Mouse (Mus musculus): ENCODE results near the gene Wdr17. TPM values are rescaled to one million over a fixed set of nuclear protein-coding genes. Genes with fewer than 3 reads are reported as not detected.

Gene Wdr17
- polyA plus RNA-seq (2015; fragmentation: Nextera tagmentation; extraction: Ambion mirVana), result 0.05 TPM in 2 replicates

- H3K36me3 ChIP-seq, result no peaks in the 10 kb centered on the region
- no peak within 1 kb of the TSS for H3K9ac ChIP-seq
- ATAC-seq (ENCODE audit: low read depth), result no peak
- 61% methylated on average over 9 of the region's 9 CpGs for WGBS (ENCODE audit: insufficient replicate concordance)
- H3K27me3 ChIP-seq, result no peaks in the 10 kb centered on the region
- no peak for DNase-seq
- no peaks in the 10 kb centered on the region for H3K9me3 ChIP-seq (replicated peaks)
- no peak within 1 kb of the TSS for H3K27ac ChIP-seq
- no peaks in the 10 kb centered on the region for H3K4me1 ChIP-seq (replicated peaks)
- no peak within 1 kb of the TSS for H3K4me3 ChIP-seq (replicated peaks)
- no peak within 1 kb of the TSS for H3K4me2 ChIP-seq
Observed at GRCm38 (mm10) chr8:54886987-54887785, at the start of gene Wdr17. Wdr17 (minus strand) TSS chr8:54887184.

- Histone ChIP-seq H3K4me1 (replicated peaks) (no peaks in the 10 kb centered on the region), H3K4me2 (no peak overlapping the region), H3K36me3 (no peaks in the 10 kb centered on the region), H3K27ac (no peak overlapping the region), H3K9ac (no peak overlapping the region), H3K4me3 (replicated peaks) (no peak overlapping the region), H3K9me3 (replicated peaks) (no peaks in the 10 kb centered on the region), H3K27me3 (no peaks in the 10 kb centered on the region)
- 62% methylated on average over 2 of the region's 2 CpGs for WGBS (ENCODE audit: insufficient replicate concordance)
- ATAC-seq (ENCODE audit: low read depth) (no peak), DNase-seq (no peak)
Observed at GRCm38 (mm10) chr8:54932306-54932705, 45.3 kb upstream of the Wdr17 start.

- no peaks in the 10 kb centered on the region for H3K4me1 ChIP-seq (replicated peaks)
- no peaks in the 10 kb centered on the region for H3K27me3 ChIP-seq
- H3K36me3 ChIP-seq, result no peaks in the 10 kb centered on the region
- H3K27ac ChIP-seq, result no peak overlapping the region
- ATAC-seq (ENCODE audit: low read depth) (no peak), DNase-seq (no peak)
- WGBS (ENCODE audit: insufficient replicate concordance), result 54% methylated on average over 3 of the region's 3 CpGs
- H3K4me3 ChIP-seq (replicated peaks), result no peak overlapping the region
- H3K4me2 ChIP-seq, result no peak overlapping the region
- no peak overlapping the region for H3K9ac ChIP-seq
- no peaks in the 10 kb centered on the region for H3K9me3 ChIP-seq (replicated peaks)
Observed at GRCm38 (mm10) chr8:54924936-54925335, 38.0 kb upstream of the Wdr17 start.

GRCm38 (mm10) chr8:54922160-54922855 is 35.3 kb upstream of the Wdr17 start:
- Histone ChIP-seq H3K9ac (no peak overlapping the region), H3K4me2 (no peak overlapping the region), H3K4me1 (replicated peaks) (no peaks in the 10 kb centered on the region), H3K27ac (no peak overlapping the region), H3K4me3 (replicated peaks) (no peak overlapping the region), H3K9me3 (replicated peaks) (no peaks in the 10 kb centered on the region), H3K27me3 (no peaks in the 10 kb centered on the region), H3K36me3 (no peaks in the 10 kb centered on the region)
- DNase-seq, result no peak
- 36% methylated on average over 2 of the region's 2 CpGs for WGBS (ENCODE audit: insufficient replicate concordance)
- no peak for ATAC-seq (ENCODE audit: low read depth)

- no peaks in the 10 kb centered on the region for H3K36me3 ChIP-seq
- no peaks in the 10 kb centered on the region for H3K27me3 ChIP-seq
- H3K4me3 ChIP-seq (replicated peaks), result no peak overlapping the region
- H3K4me1 ChIP-seq (replicated peaks), result no peaks in the 10 kb centered on the region
- no peak for DNase-seq
- 58% methylated on average over 9 of the region's 9 CpGs for WGBS (ENCODE audit: insufficient replicate concordance)
- H3K27ac ChIP-seq, result no peak overlapping the region
- H3K4me2 ChIP-seq, result no peak overlapping the region
- H3K9ac ChIP-seq, result no peak overlapping the region
- H3K9me3 ChIP-seq (replicated peaks), result no peaks in the 10 kb centered on the region
- ATAC-seq (ENCODE audit: low read depth), result no peak
Observed at GRCm38 (mm10) chr8:54917710-54918109, 30.7 kb upstream of the Wdr17 start.

GRCm38 (mm10) chr8:54912891-54913290 is 25.9 kb upstream of the Wdr17 start:
- H3K36me3 ChIP-seq, result no peaks in the 10 kb centered on the region
- WGBS (ENCODE audit: insufficient replicate concordance), result 72% methylated on average over 2 of the region's 2 CpGs
- H3K9me3 ChIP-seq (replicated peaks), result no peaks in the 10 kb centered on the region
- H3K4me2 ChIP-seq, result no peak overlapping the region
- ATAC-seq (ENCODE audit: low read depth) (no peak), DNase-seq (no peak)
- H3K27me3 ChIP-seq, result no peaks in the 10 kb centered on the region
- no peaks in the 10 kb centered on the region for H3K4me1 ChIP-seq (replicated peaks)
- H3K9ac ChIP-seq, result no peak overlapping the region
- no peak overlapping the region for H3K27ac ChIP-seq
- no peak overlapping the region for H3K4me3 ChIP-seq (replicated peaks)

GRCm38 (mm10) chr8:54899444-54899843 is 12.5 kb upstream of the Wdr17 start:
- Histone ChIP-seq H3K4me3 (replicated peaks) (no peak overlapping the region), H3K27ac (no peak overlapping the region), H3K36me3 (no peaks in the 10 kb centered on the region), H3K27me3 (no peaks in the 10 kb centered on the region), H3K4me1 (replicated peaks) (no peaks in the 10 kb centered on the region), H3K9me3 (replicated peaks) (no peaks in the 10 kb centered on the region; the same call in 1 of the 2 replicates), H3K9ac (no peak overlapping the region), H3K4me2 (no peak overlapping the region)
- WGBS (ENCODE audit: insufficient replicate concordance), result 54% methylated on average over 2 of the region's 2 CpGs
- DNase-seq (no peak), ATAC-seq (ENCODE audit: low read depth) (no peak)

GRCm38 (mm10) chr8:54894637-54895322 is 7.8 kb upstream of the Wdr17 start:
- Histone ChIP-seq H3K27ac (no peak overlapping the region), H3K9ac (no peak overlapping the region), H3K4me3 (replicated peaks) (no peak overlapping the region), H3K27me3 (no peaks in the 10 kb centered on the region), H3K36me3 (no peaks in the 10 kb centered on the region), H3K9me3 (replicated peaks) (no peaks in the 10 kb centered on the region), H3K4me1 (replicated peaks) (no peaks in the 10 kb centered on the region), H3K4me2 (no peak overlapping the region)
- 46% methylated on average over 2 of the region's 2 CpGs for WGBS (ENCODE audit: insufficient replicate concordance)
- no peak for DNase-seq
- no peak for ATAC-seq (ENCODE audit: low read depth)

GRCm38 (mm10) chr8:54894180-54894579 is 7.2 kb upstream of the Wdr17 start:
- no peaks in the 10 kb centered on the region for H3K36me3 ChIP-seq
- H3K9ac ChIP-seq, result no peak overlapping the region
- DNase-seq, result no peak
- no peak overlapping the region for H3K27ac ChIP-seq
- H3K4me1 ChIP-seq (replicated peaks), result no peaks in the 10 kb centered on the region
- ATAC-seq (ENCODE audit: low read depth), result no peak
- 57% methylated on average over 1 of the region's 1 CpGs for WGBS (ENCODE audit: insufficient replicate concordance)
- H3K4me2 ChIP-seq, result no peak overlapping the region
- no peaks in the 10 kb centered on the region for H3K27me3 ChIP-seq
- H3K4me3 ChIP-seq (replicated peaks), result no peak overlapping the region
- no peaks in the 10 kb centered on the region for H3K9me3 ChIP-seq (replicated peaks)

GRCm38 (mm10) chr8:54886560-54886959 is 424 bp downstream of the Wdr17 start:
- DNase-seq (no peak), ATAC-seq (ENCODE audit: low read depth) (no peak)
- no peak overlapping the region for H3K9ac ChIP-seq
- no peaks in the 10 kb centered on the region for H3K9me3 ChIP-seq (replicated peaks)
- H3K27me3 ChIP-seq, result no peaks in the 10 kb centered on the region
- H3K36me3 ChIP-seq, result no peaks in the 10 kb centered on the region
- no peak overlapping the region for H3K4me2 ChIP-seq
- WGBS (ENCODE audit: insufficient replicate concordance), result 49% methylated on average over 4 of the region's 4 CpGs
- no peak overlapping the region for H3K4me3 ChIP-seq (replicated peaks)
- H3K4me1 ChIP-seq (replicated peaks), result no peaks in the 10 kb centered on the region
- H3K27ac ChIP-seq, result no peak overlapping the region

GRCm38 (mm10) chr8:54876458-54876857 is 10.5 kb downstream of the Wdr17 start:
- Histone ChIP-seq H3K9me3 (replicated peaks) (no peaks in the 10 kb centered on the region), H3K27me3 (no peaks in the 10 kb centered on the region), H3K9ac (no peak overlapping the region), H3K4me3 (replicated peaks) (no peak overlapping the region), H3K36me3 (no peaks in the 10 kb centered on the region), H3K4me2 (no peak overlapping the region), H3K27ac (no peak overlapping the region), H3K4me1 (replicated peaks) (no peaks in the 10 kb centered on the region)
- 72% methylated on average over 4 of the region's 4 CpGs for WGBS (ENCODE audit: insufficient replicate concordance)
- DNase-seq (no peak), ATAC-seq (ENCODE audit: low read depth) (no peak)

Data from liver, embryonic 13.5 days (tissue).